Mouse (Mus musculus) C2C12 (cell line): ENCODE data around the gene Sorbs1.

Experiments used
- CTCF ChIP-seq: IDR thresholded peaks from one replicate; pipeline ENCODE4 v1.5.1; 2011; ENCODE audit not compliant: control insufficient read depth, insufficient read depth, insufficient read length
- MAX ChIP-seq: IDR thresholded peaks from one replicate; pipeline ENCODE4 v1.6.1; 2011; ENCODE audit warnings: mild to moderate bottlenecking, control low read depth
- MYOD1 ChIP-seq: IDR thresholded peaks from one replicate; pipeline ENCODE4 v1.6.1; 2011; ENCODE audit warnings: low read depth; ENCODE audit not compliant: control insufficient read depth, insufficient read length
- MYOG ChIP-seq: IDR thresholded peaks from one replicate; pipeline ENCODE4 v1.6.1; 2011; ENCODE audit not compliant: control insufficient read depth, insufficient read length; ENCODE audit errors: extremely low read depth
- USF1 ChIP-seq: IDR thresholded peaks from one replicate; pipeline ENCODE4 v1.6.1; 2011; ENCODE audit warnings: low read depth, mild to moderate bottlenecking, control low read depth, moderate library complexity

DNA sequence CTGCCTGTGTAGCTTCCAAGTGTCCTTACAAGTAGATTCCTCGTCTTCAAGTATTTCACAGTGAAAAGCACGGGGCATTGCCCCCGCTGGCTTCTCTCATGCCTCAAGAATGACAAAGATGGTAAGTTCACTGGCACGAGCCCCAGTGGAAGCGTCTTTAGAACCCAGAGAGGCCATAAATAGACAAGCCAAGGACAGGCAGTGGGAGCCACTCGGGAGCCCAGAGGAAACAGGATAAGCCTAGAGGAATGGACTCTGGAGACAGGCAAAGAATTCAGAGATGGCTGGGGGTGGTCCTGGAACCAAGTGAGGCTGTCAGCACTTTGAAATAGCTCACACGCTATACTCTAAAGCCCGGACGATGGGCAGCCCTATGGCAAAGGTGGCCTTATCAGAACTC, 45.8 kb downstream of the Sorbs1 start:
- TF ChIP-seq CTCF, result no peak
- TF ChIP-seq MYOD1, result no peak
- no peak for TF ChIP-seq USF1
- no peak for TF ChIP-seq MAX
- TF ChIP-seq MYOG, result no peak
